ENCODE assay signal across 8 mouse cellular contexts in the genomic region with DNA sequence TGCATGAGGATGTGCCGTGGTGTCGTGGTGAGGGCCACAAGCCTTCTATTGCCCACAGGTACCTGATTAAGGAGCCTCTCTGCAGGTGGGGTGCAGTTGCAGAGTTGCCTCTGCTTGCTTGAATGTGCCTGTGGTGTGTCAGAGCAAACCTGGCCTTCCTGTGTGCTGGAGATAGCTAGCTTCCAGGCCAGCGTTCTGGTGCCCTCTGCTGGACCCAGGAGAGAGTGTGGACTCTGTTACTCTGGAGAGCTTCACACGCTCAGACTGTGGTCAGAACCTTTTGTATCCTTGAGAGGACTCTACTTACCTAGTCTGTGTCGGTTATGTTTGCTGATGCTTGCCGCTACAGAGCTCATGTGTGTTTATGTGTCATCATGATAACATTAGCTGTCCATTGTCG. TPM values are rescaled to one million over a fixed set of nuclear protein-coding genes. Genes with fewer than 3 reads are reported as not detected.
DNase-seq lines count a peak whose midpoint lies in the region; ATAC-seq and TF ChIP-seq lines count a peak whose summit lies in the region.

No protein-coding gene starts in this region.

- H3K27ac ChIP-seq in ES-E14 (ENCODE audit: insufficient read depth, low read depth, low read length, poor library complexity, severe bottlenecking) = no peak overlapping the region
- H3K27ac ChIP-seq in forebrain, postnatal 0 days (ENCODE audit: low read depth, low read length) = no peak overlapping the region
- no peak overlapping the region for H3K27ac ChIP-seq in hindbrain, embryonic 10.5 days

- H3K27me3 ChIP-seq in forebrain, postnatal 0 days (ENCODE audit: insufficient read depth, low read length) = no peaks in the 10 kb centered on the region
- no peaks in the 10 kb centered on the region for H3K27me3 ChIP-seq in hindbrain, embryonic 10.5 days (ENCODE audit: insufficient read depth, poor library complexity, severe bottlenecking)

- peaks cover 43% of the 10 kb centered on the region for H3K36me3 ChIP-seq in ES-E14 (ENCODE audit: control insufficient read depth, insufficient read depth, low read length, poor library complexity, severe bottlenecking)
- peaks cover 56% of the 10 kb centered on the region for H3K36me3 ChIP-seq in forebrain, postnatal 0 days (ENCODE audit: insufficient read depth)
- H3K36me3 ChIP-seq in hindbrain, embryonic 10.5 days = peaks cover 90% of the 10 kb centered on the region

- H3K4me1 ChIP-seq in ES-E14 (ENCODE audit: control insufficient read depth in 2 of 2, insufficient read depth in 2 of 2, low read length in 2 of 2, poor library complexity in 1 of 2) = peaks cover 5 to 33% of the 10 kb centered on the region in 2 experiments; a peak in 2 of 4 replicates
- H3K4me1 ChIP-seq in forebrain, postnatal 0 days (ENCODE audit: insufficient read depth) = no peaks in the 10 kb centered on the region
- peaks cover 17% of the 10 kb centered on the region for H3K4me1 ChIP-seq in hindbrain, embryonic 10.5 days (replicated peaks)

- 49% methylated on average over 7 of the region's 7 CpGs for WGBS in forebrain, postnatal 0 days
- 63% methylated on average over 7 of the region's 7 CpGs for WGBS in hindbrain, embryonic 10.5 days

- DNase-seq in ES-E14 (ENCODE audit: low read depth, low spot score) = peak; percentile 41
- DNase-seq in cerebellum, adult 11 months = peak; percentile 78
- peak; percentile 79 for DNase-seq in forebrain, postnatal 0 days
- DNase-seq in hindbrain, embryonic 10.5 days (ENCODE audit: low spot score) = peak; percentile 75
- DNase-seq in layer of hippocampus, adult 9-10 months (ENCODE audit: low spot score) = peak; percentile 64
- peak; percentile 89 for DNase-seq in lung, postnatal 10 days
- DNase-seq in retina, postnatal 1 day = peak; percentile 80
- peak; percentile 52 for DNase-seq in urinary bladder, adult 2 months (ENCODE audit: low spot score)

- no peak overlapping the region for H3K4me2 ChIP-seq in forebrain, postnatal 0 days (ENCODE audit: low read depth)

- no peak overlapping the region for H3K9ac ChIP-seq in ES-E14 (ENCODE audit: insufficient read depth, low read depth, low read length, poor library complexity, severe bottlenecking)
- H3K9ac ChIP-seq in forebrain, postnatal 0 days = no peak overlapping the region

- H3K4me3 ChIP-seq in ES-E14 (ENCODE audit: insufficient read depth in 1 of 2, low read depth in 1 of 2, low read length in 2 of 2, poor library complexity in 1 of 2, severe bottlenecking in 1 of 2) = no peak overlapping the region
- no peak overlapping the region for H3K4me3 ChIP-seq in forebrain, postnatal 0 days (ENCODE audit: low read depth, low read length)
- H3K4me3 ChIP-seq in hindbrain, embryonic 10.5 days = no peak overlapping the region

- in situ Hi-C loops in ES-E14 (cut with MboI; ENCODE audit: low sequenced_read_pairs in 2 of 2, unreplicated experiment in 2 of 2) = no loop called here

- peak; percentile 92 for TF ChIP-seq CTCF in forebrain, postnatal 0 days (IDR thresholded peaks at IDR 0.05; ENCODE audit: low read depth)

- peak; percentile 86 for ATAC-seq in forebrain, postnatal 0 days

- no peaks in the 10 kb centered on the region for H3K9me3 ChIP-seq in ES-E14 (ENCODE audit: control insufficient read depth, insufficient read depth, low read depth, low read length)
- no peaks in the 10 kb centered on the region for H3K9me3 ChIP-seq in forebrain, postnatal 0 days (ENCODE audit: low read length)
- H3K9me3 ChIP-seq in hindbrain, embryonic 10.5 days = no peaks in the 10 kb centered on the region

TF ChIP-seq in ES-E14, 5 proteins besides CTCF, POLR2A, EP300 and RAD21:
- no peak for TF ChIP-seq ZNF384 (IDR thresholded peaks at IDR 0.05; ENCODE audit: low read depth, low read length)
- TF ChIP-seq ZC3H11A (IDR thresholded peaks at IDR 0.05; ENCODE audit: borderline replicate concordance, low read depth, low read length) = peak; percentile 45; the same call in 1 of the 2 replicates
- no peak for TF ChIP-seq MAFK (IDR thresholded peaks at IDR 0.05; ENCODE audit: insufficient read depth, low read depth, low read length)
- no peak for TF ChIP-seq CHD2 (IDR thresholded peaks at IDR 0.05; ENCODE audit: low read depth, low read length)

RNA-seq across cellular contexts. Expression of gene Exog, which starts 14.4 kb away (rescaled TPM):
- 9.3 and 11.9 TPM in 2 replicates for total RNA-seq in ES-E14 (2012; rRNA removed)
- total RNA-seq in forebrain, postnatal 0 days (2014; rRNA removed) = 26.6 and 26.9 TPM in 2 replicates
- 28.6 and 39.7 TPM in 2 replicates for polyA plus RNA-seq in forebrain, postnatal 0 days (2015; fragmentation: Nextera tagmentation; extraction: Ambion mirVana)
- 37.2 and 39.4 TPM in 2 replicates for polyA plus RNA-seq in hindbrain, embryonic 10.5 days (2016; fragmentation: Nextera tagmentation; extraction: Ambion mirVana)
- polyA plus RNA-seq in urinary bladder, adult 2 months (2012; rRNA removed) = 4.8 and 5.7 TPM in 2 replicates

RNA-seq across cellular contexts. Expression of gene Acvr2b, which starts 28.4 kb away (rescaled TPM):
- 29.8 and 57.1 TPM in 2 replicates for total RNA-seq in ES-E14 (2012; rRNA removed)
- 13.4 and 26.7 TPM in 2 replicates for total RNA-seq in forebrain, postnatal 0 days (2014; rRNA removed)
- polyA plus RNA-seq in forebrain, postnatal 0 days (2015; fragmentation: Nextera tagmentation; extraction: Ambion mirVana) = 9.7 and 23.2 TPM in 2 replicates
- 74.3 and 80.3 TPM in 2 replicates for polyA plus RNA-seq in hindbrain, embryonic 10.5 days (2016; fragmentation: Nextera tagmentation; extraction: Ambion mirVana)
- 2.3 and 3.7 TPM in 2 replicates for polyA plus RNA-seq in urinary bladder, adult 2 months (2012; rRNA removed)
